Mouse (Mus musculus): ENCODE measurements around the gene Cldn16.

DNA sequence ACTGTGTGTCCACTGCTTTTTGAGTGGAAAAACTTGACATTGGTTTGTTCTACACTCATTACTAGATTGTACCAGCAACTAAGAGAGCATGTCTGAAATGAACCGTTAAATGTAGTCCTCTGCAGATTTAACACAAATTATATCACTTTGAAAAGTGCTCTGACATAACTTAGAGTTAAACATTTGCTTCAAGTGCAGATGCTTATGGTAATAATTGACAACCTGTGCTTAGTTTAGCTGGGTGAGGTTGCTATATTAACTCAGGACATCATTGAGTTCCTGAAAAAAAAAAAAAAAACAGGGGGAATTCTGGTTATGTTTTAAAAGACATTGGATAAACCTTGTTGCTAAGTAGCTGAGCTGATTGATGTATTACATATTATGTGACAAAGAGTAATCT, 67.5 kb downstream of the Cldn16 start:
- no peak for TF ChIP-seq POLR2A (IDR thresholded peaks at IDR 0.05; ENCODE audit: extremely low read depth, insufficient read depth, low read length)
- no peak for TF ChIP-seq CTCF (IDR thresholded peaks at IDR 0.05; ENCODE audit: low read depth, low read length)

Measured in liver, adult 2 months (tissue).